Mouse (Mus musculus): ENCODE data around the gene Rnf157.

DNA sequence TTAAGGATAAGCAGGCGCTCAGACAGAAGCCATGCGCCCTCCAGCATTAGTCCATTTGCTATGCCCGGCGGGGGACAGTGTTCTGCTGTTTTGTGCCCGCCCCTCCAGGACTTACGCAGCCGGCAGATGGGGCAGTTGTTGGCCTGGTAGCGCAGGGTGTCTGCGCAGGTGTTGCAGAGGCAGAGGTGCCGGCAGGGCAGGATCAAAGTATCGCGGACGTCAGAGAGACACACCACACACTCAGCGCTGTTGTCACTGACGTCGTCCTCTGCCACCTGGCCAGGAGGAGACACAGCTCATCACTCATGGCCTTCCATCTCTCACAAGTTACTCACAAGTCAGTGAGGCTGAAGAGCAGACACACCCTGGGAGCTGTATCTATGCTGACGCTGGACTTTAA, 58.3 kb downstream of the Rnf157 start:
- TF ChIP-seq POLR2A (IDR thresholded peaks at IDR 0.05; ENCODE audit: borderline replicate concordance, extremely low read depth, low read depth, low read length): no peak
- no peak for TF ChIP-seq CTCF (IDR thresholded peaks at IDR 0.05; ENCODE audit: insufficient read depth, low read length)

All from lung, adult 2 months (tissue).